Mouse (Mus musculus) ES-Bruce4 (cell line): ENCODE results near the gene Rho. TPM values are rescaled to one million over a fixed set of nuclear protein-coding genes. Genes with fewer than 3 reads are reported as not detected.
A peak's percentile ranks its signal among the peaks of the same experiment; 100 is the strongest.

Source experiments
- H3K27ac ChIP-seq: 2 replicates; pipeline ENCODE4 v1.5.1; 2012; ENCODE audit warnings: low read length, inconsistent platforms; ENCODE audit not compliant: insufficient read depth
- H3K27me3 ChIP-seq: 2 replicates; pipeline ENCODE4 v1.6.1; 2012; ENCODE audit warnings: mild to moderate bottlenecking, low read length, inconsistent platforms; ENCODE audit not compliant: control insufficient read depth, poor library complexity, insufficient read depth, severe bottlenecking
- H3K36me3 ChIP-seq: 2 replicates; pipeline ENCODE4 v1.6.1; 2012; ENCODE audit warnings: inconsistent platforms, mild to moderate bottlenecking, low read length, moderate library complexity; ENCODE audit not compliant: control insufficient read depth, poor library complexity, insufficient read depth, severe bottlenecking
- H3K4me1 ChIP-seq: one replicate; pipeline ENCODE4 v1.8.1; 2011; ENCODE audit warnings: low read length; ENCODE audit not compliant: control insufficient read depth, insufficient read depth
- H3K4me3 ChIP-seq: 2 replicates; pipeline ENCODE4 v1.5.1; 2011; ENCODE audit warnings: low read depth, mild to moderate bottlenecking, low read length
- H3K9ac ChIP-seq: 2 replicates; pipeline ENCODE4 v1.6.1; 2012; ENCODE audit warnings: low read depth, mild to moderate bottlenecking, inconsistent platforms; ENCODE audit not compliant: poor library complexity, severe bottlenecking
- H3K9me3 ChIP-seq: replicated peaks from 2 replicates; pipeline ENCODE4 v1.6.1; 2012; ENCODE audit warnings: mild to moderate bottlenecking, low read length, inconsistent platforms; ENCODE audit not compliant: control insufficient read depth, poor library complexity, insufficient read depth, severe bottlenecking
- CTCF ChIP-seq: IDR thresholded peaks from one replicate; pipeline ENCODE4 v1.8.1; 2011; ENCODE audit warnings: low read depth, low read length
- EP300 ChIP-seq: IDR thresholded peaks from 2 replicates; pipeline ENCODE4 v1.6.1; 2011; ENCODE audit warnings: low read depth, low read length; ENCODE audit not compliant: insufficient read depth
- POLR2A ChIP-seq: IDR thresholded peaks from one replicate; pipeline ENCODE4 v1.8.1; 2011; ENCODE audit warnings: low read length; ENCODE audit not compliant: insufficient read depth
- polyA plus RNA-seq: library from polyadenylated mRNA; stranded (reverse); fragments of >200 nt; gene quantifications from 2 replicates; pipeline ENCODE4 v1.2.4, GENCODE M21; 2011; ENCODE audit warnings: low read depth; ENCODE audit not compliant: missing spikeins, insufficient read depth, insufficient read length

The Rho gene
- polyA plus RNA-seq, 1 experiment, result 0.46 TPM

GRCm38 (mm10) chr6:115909052-115909451, 22.5 kb upstream of the Rho start:
- no peaks in the 10 kb centered on the region for H3K36me3 ChIP-seq
- no peak overlapping the region for H3K27ac ChIP-seq
- no peaks in the 10 kb centered on the region for H3K9me3 ChIP-seq
- H3K9ac ChIP-seq, result no peak overlapping the region
- no peak for TF ChIP-seq CTCF
- TF ChIP-seq EP300, result no peak
- no peak for TF ChIP-seq POLR2A
- no peaks in the 10 kb centered on the region for H3K27me3 ChIP-seq
- no peaks in the 10 kb centered on the region for H3K4me1 ChIP-seq
- H3K4me3 ChIP-seq, result no peak overlapping the region

DNA sequence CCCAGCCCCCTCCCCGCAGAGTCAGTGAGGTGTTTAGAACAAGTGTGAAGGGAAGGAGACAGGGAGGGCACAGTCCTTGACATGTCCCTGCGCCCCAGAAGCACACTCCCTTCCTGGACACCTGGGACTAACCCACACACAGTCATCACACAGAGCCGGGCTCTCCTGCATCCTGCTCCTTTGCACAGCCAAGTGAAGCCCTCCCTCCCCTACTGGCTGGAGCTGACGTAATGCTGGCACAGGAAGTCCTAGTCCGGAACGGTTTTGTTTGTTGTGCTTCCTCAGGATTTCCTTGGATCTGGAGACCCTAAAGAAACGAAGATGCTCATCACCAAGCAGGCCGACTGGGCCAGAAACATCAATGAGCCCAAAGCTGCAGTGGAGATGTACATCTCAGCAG, 21.6 kb upstream of the Rho start:
- no peaks in the 10 kb centered on the region for H3K9me3 ChIP-seq
- H3K4me1 ChIP-seq, result no peaks in the 10 kb centered on the region
- H3K27ac ChIP-seq, result no peak overlapping the region
- TF ChIP-seq POLR2A, result no peak
- TF ChIP-seq EP300, result no peak
- TF ChIP-seq CTCF, result no peak
- H3K36me3 ChIP-seq, result no peaks in the 10 kb centered on the region
- H3K9ac ChIP-seq, result no peak overlapping the region
- no peak overlapping the region for H3K4me3 ChIP-seq
- H3K27me3 ChIP-seq, result no peaks in the 10 kb centered on the region

- no peaks in the 10 kb centered on the region for H3K9me3 ChIP-seq
- TF ChIP-seq POLR2A (no peak), EP300 (no peak), CTCF (no peak)
- H3K4me1 ChIP-seq, result no peaks in the 10 kb centered on the region
- no peaks in the 10 kb centered on the region for H3K36me3 ChIP-seq
- H3K9ac ChIP-seq, result no peak overlapping the region
- no peaks in the 10 kb centered on the region for H3K27me3 ChIP-seq
- no peak overlapping the region for H3K4me3 ChIP-seq
- no peak overlapping the region for H3K27ac ChIP-seq
These were observed 19.8 kb upstream of the Rho start for GRCm38 (mm10) chr6:115911763-115912162.

DNA sequence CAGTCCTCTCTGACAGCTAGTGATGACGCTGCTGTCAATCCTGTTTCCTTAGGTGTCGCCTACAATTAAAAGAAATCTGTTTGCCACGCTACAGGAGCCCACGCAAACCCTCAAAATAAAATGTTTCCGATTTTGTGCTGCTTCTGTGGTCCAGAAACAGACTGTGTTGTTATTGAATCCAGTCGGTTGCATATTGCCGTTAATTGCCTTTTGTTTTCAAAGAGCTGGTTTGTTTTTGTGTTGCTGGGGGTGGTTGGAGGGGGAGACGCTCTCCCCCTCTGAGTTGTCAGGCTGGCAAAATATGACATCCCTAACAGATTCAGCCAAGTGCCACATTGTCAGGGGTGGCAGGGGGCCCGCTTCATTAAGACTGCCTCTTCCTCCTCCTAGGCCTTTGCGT, 18.1 kb upstream of the Rho start:
- TF ChIP-seq CTCF (no peak), EP300 (no peak)
- H3K4me3 ChIP-seq, result no peak overlapping the region
- H3K36me3 ChIP-seq, result no peaks in the 10 kb centered on the region
- no peaks in the 10 kb centered on the region for H3K27me3 ChIP-seq
- H3K4me1 ChIP-seq, result no peaks in the 10 kb centered on the region
- H3K27ac ChIP-seq, result no peak overlapping the region
- no peaks in the 10 kb centered on the region for H3K9me3 ChIP-seq
- no peak overlapping the region for H3K9ac ChIP-seq

DNA sequence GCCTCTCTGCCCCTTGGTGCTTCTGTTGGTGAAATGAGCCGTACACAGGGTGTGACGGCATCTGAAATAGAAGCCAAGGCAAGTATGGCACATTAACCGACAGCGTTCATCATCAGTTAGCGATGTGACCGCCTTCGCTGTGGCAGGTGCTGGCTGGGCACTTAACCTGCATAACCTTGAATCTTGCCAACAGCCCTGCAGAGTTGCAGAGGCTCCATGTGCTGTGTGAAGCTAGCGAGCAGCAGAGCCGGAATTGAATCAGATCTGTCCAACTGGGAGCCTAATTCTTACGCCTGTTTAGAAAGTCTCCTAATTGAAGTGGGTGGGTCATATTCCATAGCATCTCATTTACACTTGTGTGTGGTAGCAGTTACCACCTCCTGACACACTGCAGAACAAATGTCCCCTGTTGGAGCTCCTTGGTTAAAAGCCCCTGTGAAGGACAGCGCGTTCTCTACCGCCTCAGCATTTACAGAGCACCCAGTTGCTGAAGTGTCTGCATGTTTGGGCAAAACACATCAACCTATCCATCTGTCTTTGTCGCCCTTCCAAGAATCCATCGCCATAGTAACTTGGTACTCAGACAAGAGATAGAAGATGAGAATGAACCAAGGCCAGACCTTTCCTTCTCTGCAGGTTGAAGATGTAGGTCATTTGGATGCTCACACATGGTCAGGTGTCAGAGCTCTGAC, 16.9 kb upstream of the Rho start:
- Histone ChIP-seq H3K9me3 (no peaks in the 10 kb centered on the region), H3K27me3 (no peaks in the 10 kb centered on the region), H3K4me3 (peak overlapping the region; percentile 9; the same call in 1 of the 2 replicates), H3K27ac (no peak overlapping the region), H3K9ac (no peak overlapping the region), H3K36me3 (no peaks in the 10 kb centered on the region), H3K4me1 (no peaks in the 10 kb centered on the region)
- TF ChIP-seq POLR2A (no peak), EP300 (no peak), CTCF (no peak)

GRCm38 (mm10) chr6:115915601-115916445, 15.7 kb upstream of the Rho start:
- H3K27ac ChIP-seq, result no peak overlapping the region
- no peaks in the 10 kb centered on the region for H3K27me3 ChIP-seq
- TF ChIP-seq POLR2A (no peak), CTCF (no peak), EP300 (no peak)
- no peak overlapping the region for H3K4me3 ChIP-seq
- H3K9me3 ChIP-seq, result no peaks in the 10 kb centered on the region
- no peak overlapping the region for H3K9ac ChIP-seq
- H3K36me3 ChIP-seq, result no peaks in the 10 kb centered on the region
- H3K4me1 ChIP-seq, result no peaks in the 10 kb centered on the region
